Mouse (Mus musculus) liver, adult 2 months (tissue): ENCODE measurements around the gene Ucn.

Experiments
- CTCF ChIP-seq: fragments of 200-500 bp; IDR thresholded peaks from 2 replicates; pipeline ENCODE4 v1.5.1; 2011; ENCODE audit warnings: low read depth, low read length, control low read depth
- POLR2A ChIP-seq: fragments of 200-500 bp; IDR thresholded peaks from 2 replicates; pipeline ENCODE4 v1.6.1; 2011; ENCODE audit warnings: low read length, control low read depth; ENCODE audit not compliant: insufficient read depth; ENCODE audit errors: extremely low read depth

GRCm38 (mm10) chr5:31168630-31169029 lies 30.0 kb upstream of the Ucn start:
- TF ChIP-seq CTCF (no peak), POLR2A (no peak)
